Mouse (Mus musculus): Measurements from ENCODE around the gene Pmm1.

DNA sequence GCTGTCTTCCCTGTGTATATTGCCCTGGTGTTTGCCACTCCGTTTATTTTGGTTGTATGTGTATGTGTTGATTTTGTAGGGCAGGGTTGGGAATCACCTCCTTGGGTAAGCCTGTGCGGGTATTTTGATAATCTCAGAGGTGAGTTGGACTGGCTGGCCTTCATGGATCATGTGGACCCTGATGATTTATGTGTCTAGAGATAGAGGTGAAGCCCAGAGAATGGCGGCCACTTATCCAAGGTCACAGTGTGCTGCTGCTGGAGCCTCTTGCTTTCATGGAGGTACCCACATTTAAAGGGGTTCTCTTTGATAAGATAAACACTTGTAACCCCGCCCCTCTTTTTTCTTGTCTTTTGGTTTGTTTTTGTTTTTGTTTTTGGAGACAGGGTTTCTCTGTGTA lies 21.0 kb downstream of the Pmm1 start:
- no peak for TF ChIP-seq POLR2A (IDR thresholded peaks at IDR 0.05; ENCODE audit: borderline replicate concordance, low read depth, low read length)
- no peak for TF ChIP-seq CTCF (IDR thresholded peaks at IDR 0.05; ENCODE audit: low read depth, low read length)
